Mouse (Mus musculus): ENCODE results near the gene Olfr827. TPM values are rescaled to one million over a fixed set of nuclear protein-coding genes. Genes with fewer than 3 reads are reported as not detected.

Gene Olfr827
- not detected for total RNA-seq (2021)

- intact Hi-C loops (cut with DNase I) = no loop called here
- DNase-seq = no peak
These were observed at the start of gene Olfr827 for GRCm38 (mm10) chr10:130214303-130214702. Gene Olfr827 (minus strand): TSS chr10:130214403.

GRCm38 (mm10) chr10:130263203-130263602, 49.0 kb upstream of the Olfr827 start:
- intact Hi-C loops (cut with DNase I) = no loop called here
- DNase-seq = no peak

GRCm38 (mm10) chr10:130259483-130259882, 45.3 kb upstream of the Olfr827 start:
- DNase-seq = no peak
- intact Hi-C loops (cut with DNase I) = no loop called here

- intact Hi-C loops (cut with DNase I) = no loop called here
- DNase-seq = no peak
These were observed 30.1 kb upstream of the Olfr827 start for GRCm38 (mm10) chr10:130244271-130244670.

GRCm38 (mm10) chr10:130238318-130239209, 24.4 kb upstream of the Olfr827 start:
- intact Hi-C loops (cut with DNase I) = no loop called here
- DNase-seq = no peak

GRCm38 (mm10) chr10:130234576-130234975, 20.4 kb upstream of the Olfr827 start:
- intact Hi-C loops (cut with DNase I) = no loop called here
- DNase-seq = no peak

- no peak for DNase-seq
- intact Hi-C loops (cut with DNase I) = no loop called here
These were observed 17.9 kb upstream of the Olfr827 start for GRCm38 (mm10) chr10:130232117-130232516.

- no peak for DNase-seq
- intact Hi-C loops (cut with DNase I) = no loop called here
These were observed 15.4 kb upstream of the Olfr827 start for GRCm38 (mm10) chr10:130229584-130229983.

- intact Hi-C loops (cut with DNase I) = loop anchor here (1.0 kb wide), 1 partner anchor 70 kb away; no protein-coding TSS in a partner anchor
- peak; percentile 31 to 47 for DNase-seq
These were observed 14.0 kb upstream of the Olfr827 start for GRCm38 (mm10) chr10:130228246-130228645.

- intact Hi-C loops (cut with DNase I) = no loop called here
- no peak for DNase-seq
These were observed 10.8 kb upstream of the Olfr827 start for GRCm38 (mm10) chr10:130225034-130225433.

- intact Hi-C loops (cut with DNase I) = no loop called here
- DNase-seq = no peak
These were observed 30.1 kb downstream of the Olfr827 start, which contains the start of gene Olfr826 for GRCm38 (mm10) chr10:130184086-130184485. Gene Olfr826 (minus strand): TSS chr10:130184186.

GRCm38 (mm10) chr10:130166666-130167065, 47.5 kb downstream of the Olfr827 start, which contains the start of gene Olfr825:
Gene Olfr825 (minus strand): TSS chr10:130166766.
- DNase-seq = no peak
- intact Hi-C loops (cut with DNase I) = no loop called here

- intact Hi-C loops (cut with DNase I) = no loop called here
- DNase-seq = no peak
These were observed 49.0 kb downstream of the Olfr827 start for GRCm38 (mm10) chr10:130165196-130165595.

Other genes starting within 250 kb of the Olfr827 start
- not detected for gene Olfr819, start 247.1 kb downstream of the Olfr827 start, total RNA-seq (2021)
- not detected for gene Olfr247, start 238.3 kb downstream of the Olfr827 start, total RNA-seq (2021)
- not detected for gene Gm10310, start 229.3 kb downstream of the Olfr827 start, total RNA-seq (2021)
- not detected for gene Olfr820, start 201.8 kb downstream of the Olfr827 start, total RNA-seq (2021)
- not detected for gene Olfr821, start 184.1 kb downstream of the Olfr827 start, total RNA-seq (2021)
- not detected for gene Olfr822, start 143.2 kb downstream of the Olfr827 start, total RNA-seq (2021)
- gene Olfr823, start 99.0 kb downstream of the Olfr827 start, total RNA-seq (2021) = not detected
- gene Olfr824, start 84.4 kb downstream of the Olfr827 start, total RNA-seq (2021) = not detected
- gene Olfr825, start 47.6 kb downstream of the Olfr827 start, total RNA-seq (2021) = not detected
- gene Olfr826, start 30.2 kb downstream of the Olfr827 start, total RNA-seq (2021) = not detected
- not detected for gene Neurod4, start 65.8 kb upstream of the Olfr827 start, total RNA-seq (2021)
- under 1 TPM; 0.40 to 0.72 TPM for gene Tespa1, start 108.5 kb upstream of the Olfr827 start, total RNA-seq (2021)
- not detected for gene Vmn2r84, start 179.9 kb upstream of the Olfr827 start, total RNA-seq (2021)
- gene Vmn2r85, start 215.3 kb upstream of the Olfr827 start, total RNA-seq (2021) = not detected
- not detected for gene Vmn2r86, start 241.6 kb upstream of the Olfr827 start, total RNA-seq (2021)

Data from heart, postnatal 10 days (tissue).